Mouse (Mus musculus): ENCODE data around the gene Ercc4.

Ercc4 gene

DNA sequence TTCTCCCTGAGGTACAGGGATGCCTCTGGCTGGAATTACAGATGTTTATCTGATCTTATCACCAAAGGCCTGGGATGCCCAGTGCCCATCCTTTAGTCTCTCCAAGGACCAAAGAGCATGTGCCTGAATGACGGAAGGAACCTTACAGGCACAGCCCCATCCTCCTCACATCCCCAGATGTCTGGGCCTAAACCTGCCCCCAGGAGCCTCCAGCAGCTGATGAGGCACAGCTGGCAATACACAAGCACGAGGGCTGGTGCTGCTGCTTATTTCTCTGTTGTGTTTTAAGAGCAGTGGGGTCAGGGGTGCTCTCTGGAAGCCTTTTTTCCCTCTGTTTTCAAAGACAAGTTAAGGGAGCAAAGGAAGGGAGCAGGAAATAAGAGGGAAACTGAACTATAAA, 89.7 kb downstream of the Ercc4 start:
- no peak for DNase-seq

All from cerebellum, adult 9-10 months (tissue).